Mouse (Mus musculus) ES-Bruce4 (cell line): Measurements from ENCODE around the gene 1700008O03Rik.

Experiments
- CTCF ChIP-seq: IDR thresholded peaks from one replicate; pipeline ENCODE4 v1.8.1; 2011; ENCODE audit warnings: low read depth, low read length
- EP300 ChIP-seq: IDR thresholded peaks from 2 replicates; pipeline ENCODE4 v1.6.1; 2011; ENCODE audit warnings: low read depth, low read length; ENCODE audit not compliant: insufficient read depth
- POLR2A ChIP-seq: IDR thresholded peaks from one replicate; pipeline ENCODE4 v1.8.1; 2011; ENCODE audit warnings: low read length; ENCODE audit not compliant: insufficient read depth

DNA sequence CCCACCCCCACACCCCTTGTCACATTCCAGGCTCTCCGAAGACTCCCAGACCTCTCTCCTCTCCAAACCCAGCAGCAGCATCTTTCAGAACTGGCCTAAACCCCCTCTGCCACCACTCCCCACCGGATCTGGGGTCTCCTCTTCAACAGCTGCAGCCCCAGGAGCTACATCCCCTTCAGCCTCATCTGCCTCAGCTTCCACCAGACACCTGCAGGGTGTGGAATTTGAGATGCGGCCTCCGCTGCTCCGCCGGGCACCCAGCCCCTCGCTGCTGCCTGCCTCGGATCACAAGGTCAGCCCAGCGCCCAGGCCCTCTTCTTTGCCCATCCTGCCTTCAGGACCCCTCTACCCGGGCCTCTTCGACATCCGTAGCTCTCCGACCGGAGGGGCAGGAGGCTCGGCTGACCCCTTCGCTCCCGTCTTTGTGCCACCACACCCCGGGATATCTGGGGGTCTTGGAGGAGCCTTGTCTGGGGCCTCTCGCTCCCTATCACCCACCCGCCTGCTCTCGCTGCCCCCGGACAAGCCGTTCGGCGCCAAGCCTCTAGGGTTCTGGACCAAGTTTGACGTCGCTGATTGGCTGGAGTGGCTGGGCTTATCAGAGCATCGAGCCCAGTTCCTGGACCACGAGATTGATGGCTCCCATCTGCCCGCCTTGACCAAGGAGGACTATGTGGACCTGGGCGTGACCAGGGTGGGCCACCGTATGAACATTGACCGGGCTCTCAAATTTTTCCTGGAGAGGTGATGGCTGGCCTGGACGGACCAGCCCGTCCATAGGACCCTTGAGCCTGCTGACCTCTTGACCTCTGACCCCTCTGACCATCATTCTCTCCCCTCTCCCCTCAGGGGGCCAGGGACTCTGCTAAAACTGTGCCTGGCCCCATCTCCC is 28.8 kb downstream of the 1700008O03Rik start:
- TF ChIP-seq CTCF, result no peak
- TF ChIP-seq POLR2A, result no peak
- no peak for TF ChIP-seq EP300
